Mouse (Mus musculus) frontal cortex, postnatal 10 days (tissue): ENCODE results near the gene Gm17349.
"Not testable (repeated sequence)": the region's sequence is repeated elsewhere in the genome, so short reads cannot be mapped to it uniquely, and the experiment has no call there.

Experiments used
- DNase-seq, 2 experiments: peaks; one replicate each; pipeline ENCODE4 v3.0.0; 2022; ENCODE audit warnings: low spot score in 2 of 2, mixed read lengths in 1 of 2

The Gm17349 gene

GRCm38 (mm10) chr15:99717386-99718334 lies 12.4 kb upstream of the Gm17349 start, which contains the start of gene Gpd1:
TSS of gene Gpd1 (plus strand) at chr15:99717515.
- peak in 1 of 2 experiments; percentile 66 for DNase-seq

- no peak for DNase-seq
Observed at GRCm38 (mm10) chr15:99716814-99717213, 11.5 kb upstream of the Gm17349 start.

- no peak for DNase-seq
Observed at GRCm38 (mm10) chr15:99715982-99716746, 10.9 kb upstream of the Gm17349 start.

GRCm38 (mm10) chr15:99715361-99715865 lies 10.1 kb upstream of the Gm17349 start:
- DNase-seq, result peak in 1 of 2 experiments; percentile 61

- DNase-seq, result peak; percentile 76 to 82
Observed at GRCm38 (mm10) chr15:99714858-99715257, 9.6 kb upstream of the Gm17349 start.

- DNase-seq, result no peak
Observed at GRCm38 (mm10) chr15:99714206-99714605, 8.9 kb upstream of the Gm17349 start.

- DNase-seq, result no peak
Observed at GRCm38 (mm10) chr15:99713569-99713968, 8.3 kb upstream of the Gm17349 start.

- DNase-seq, result no peak
Observed at GRCm38 (mm10) chr15:99712666-99713559, 7.6 kb upstream of the Gm17349 start.

- no peak for DNase-seq
Observed at GRCm38 (mm10) chr15:99711491-99711890, 6.2 kb upstream of the Gm17349 start.

GRCm38 (mm10) chr15:99710221-99711190 lies 5.2 kb upstream of the Gm17349 start:
- no peak for DNase-seq

GRCm38 (mm10) chr15:99708176-99708575 lies 2.9 kb upstream of the Gm17349 start:
- no peak for DNase-seq

- no peak for DNase-seq
Observed at GRCm38 (mm10) chr15:99704881-99705280, 409 bp downstream of the Gm17349 start.

GRCm38 (mm10) chr15:99704041-99704681 lies 1.1 kb downstream of the Gm17349 start:
- DNase-seq, result no peak

GRCm38 (mm10) chr15:99703676-99704040 lies 1.6 kb downstream of the Gm17349 start:
- DNase-seq, result no peak

GRCm38 (mm10) chr15:99703104-99703503 lies 2.2 kb downstream of the Gm17349 start:
- DNase-seq, result no peak

GRCm38 (mm10) chr15:99701999-99702900 lies 3.0 kb downstream of the Gm17349 start, which contains the start of gene Smarcd1:
TSS of gene Smarcd1 (plus strand) at chr15:99702129.
- DNase-seq, result peak; percentile 91 to 95

- DNase-seq, result not testable (repeated sequence)
Observed at GRCm38 (mm10) chr15:99701640-99701998, 3.7 kb downstream of the Gm17349 start.
